Mouse (Mus musculus) ES-CJ7 (cell line): ENCODE measurements at regions not wholly inside any gene's neighbourhood (a gene's known extent, or its start where the extent isn't known, plus 50 kb on each side); places are given as distances from the start of the nearest gene placed in this dataset.

Experiments used
- DNase-seq: peaks from one replicate; pipeline ENCODE4 v3.0.0; 2011; ENCODE audit warnings: low read depth, low spot score

GRCm38 (mm10) chr3:149279338-149279737 lies 289.0 kb upstream of the Adgrl2 start:
- DNase-seq, result no peak

- DNase-seq, result no peak
These were observed 287.5 kb upstream of the Adgrl2 start for GRCm38 (mm10) chr3:149277812-149278211.

GRCm38 (mm10) chr3:149275478-149276132 lies 285.2 kb upstream of the Adgrl2 start:
- no peak for DNase-seq

GRCm38 (mm10) chr3:149274987-149275386 lies 284.6 kb upstream of the Adgrl2 start:
- no peak for DNase-seq

- peak; percentile 27 for DNase-seq
These were observed 283.8 kb upstream of the Adgrl2 start for GRCm38 (mm10) chr3:149273993-149274692.

GRCm38 (mm10) chr3:149270459-149270858 lies 280.1 kb upstream of the Adgrl2 start:
- DNase-seq, result no peak

GRCm38 (mm10) chr3:149262332-149262970 lies 272.1 kb upstream of the Adgrl2 start:
- no peak for DNase-seq

GRCm38 (mm10) chr3:149261764-149262163 lies 271.4 kb upstream of the Adgrl2 start:
- DNase-seq, result no peak

GRCm38 (mm10) chr3:149258826-149259225 lies 268.5 kb upstream of the Adgrl2 start:
- DNase-seq, result no peak

- no peak for DNase-seq
These were observed 266.5 kb upstream of the Adgrl2 start for GRCm38 (mm10) chr3:149256891-149257290.

GRCm38 (mm10) chr3:149253080-149253479 lies 262.7 kb upstream of the Adgrl2 start:
- DNase-seq, result no peak

GRCm38 (mm10) chr3:149252144-149252543 lies 261.8 kb upstream of the Adgrl2 start:
- DNase-seq, result peak; percentile 61

- DNase-seq, result no peak
These were observed 257.3 kb upstream of the Adgrl2 start for GRCm38 (mm10) chr3:149247626-149247987.

- no peak for DNase-seq
These were observed 256.7 kb upstream of the Adgrl2 start for GRCm38 (mm10) chr3:149246935-149247625.

- no peak for DNase-seq
These were observed 249.3 kb upstream of the Adgrl2 start for GRCm38 (mm10) chr3:149239664-149240063.

GRCm38 (mm10) chr3:149238076-149238475 lies 247.7 kb upstream of the Adgrl2 start:
- no peak for DNase-seq

GRCm38 (mm10) chr3:149235183-149235582 lies 244.8 kb upstream of the Adgrl2 start:
- no peak for DNase-seq

- DNase-seq, result no peak
These were observed 243.4 kb upstream of the Adgrl2 start for GRCm38 (mm10) chr3:149233691-149234131.

- no peak for DNase-seq
These were observed 242.9 kb upstream of the Adgrl2 start for GRCm38 (mm10) chr3:149233191-149233641.

GRCm38 (mm10) chr3:149231346-149231745 lies 241.0 kb upstream of the Adgrl2 start:
- no peak for DNase-seq

GRCm38 (mm10) chr3:149227556-149227955 lies 237.2 kb upstream of the Adgrl2 start:
- DNase-seq, result no peak

GRCm38 (mm10) chr3:149226723-149227122 lies 236.4 kb upstream of the Adgrl2 start:
- no peak for DNase-seq
